Mouse (Mus musculus): ENCODE results near the gene Nifk.

Gene Nifk

GRCm38 (mm10) chr1:118321661-118322201 lies at the start of gene Nifk:
Nifk (plus strand) TSS chr1:118321839.
- peak; percentile 95 for DNase-seq

GRCm38 (mm10) chr1:118275139-118275538 lies 46.5 kb upstream of the Nifk start:
- DNase-seq, result peak; percentile 27

DNA sequence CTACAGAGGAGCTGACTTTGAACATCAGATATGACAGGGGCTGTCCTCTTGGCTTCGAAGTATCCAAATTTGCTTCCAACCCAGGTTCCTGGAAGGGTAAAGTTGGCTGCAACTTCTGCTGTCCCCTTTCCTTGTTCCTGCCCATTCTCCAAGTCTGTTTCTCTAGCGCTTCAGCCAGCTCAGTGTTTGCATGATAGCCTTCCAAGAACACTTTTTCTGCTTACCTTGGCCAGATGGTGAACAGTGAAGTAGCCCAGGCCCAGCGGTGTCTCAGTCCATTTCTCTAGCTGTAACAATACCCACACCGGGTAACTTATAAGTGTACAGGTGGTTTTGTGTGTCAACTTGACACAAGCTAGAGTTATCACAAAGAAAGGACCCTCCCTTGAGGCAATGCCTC lies 29.3 kb upstream of the Nifk start:
- DNase-seq, result no peak

DNA sequence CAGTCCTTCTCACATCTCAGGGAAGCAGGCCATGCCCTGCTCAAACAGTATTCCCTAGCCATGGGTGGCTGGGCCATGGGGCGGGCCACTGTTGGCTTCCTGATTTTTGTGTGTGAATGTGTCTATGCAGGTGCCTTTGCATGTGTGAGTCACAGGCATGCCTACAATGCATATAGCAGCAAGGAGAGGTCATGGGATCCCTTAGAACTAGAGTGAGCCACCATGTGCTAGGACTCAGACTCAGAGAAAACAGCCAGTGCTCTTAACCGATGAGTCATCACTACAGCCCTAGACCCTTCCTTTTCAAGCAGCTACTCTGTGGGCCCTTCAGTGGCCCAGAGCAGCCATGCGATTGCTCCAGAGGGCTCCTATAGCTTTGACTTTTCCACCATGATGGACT lies 27.4 kb upstream of the Nifk start:
- DNase-seq, result no peak

DNA sequence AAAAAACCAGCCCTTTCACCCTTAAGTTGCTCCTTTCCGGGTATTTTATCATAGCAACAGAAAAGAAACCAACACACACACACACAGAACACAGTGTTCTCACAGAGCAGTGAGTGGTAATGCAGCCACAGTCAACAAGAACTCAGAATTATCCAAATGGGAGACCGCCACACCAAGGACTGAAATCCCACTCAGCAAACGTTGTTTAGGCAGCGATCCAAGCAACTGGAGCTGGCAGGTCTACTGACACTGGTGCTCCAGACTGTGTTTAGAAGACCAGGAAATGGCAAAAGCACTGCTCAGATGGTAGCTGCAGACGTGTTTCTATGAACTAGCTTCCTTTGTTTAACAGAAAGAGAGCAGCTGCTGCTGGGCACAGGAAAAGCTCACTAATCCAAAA lies 26.8 kb upstream of the Nifk start:
- no peak for DNase-seq

DNA sequence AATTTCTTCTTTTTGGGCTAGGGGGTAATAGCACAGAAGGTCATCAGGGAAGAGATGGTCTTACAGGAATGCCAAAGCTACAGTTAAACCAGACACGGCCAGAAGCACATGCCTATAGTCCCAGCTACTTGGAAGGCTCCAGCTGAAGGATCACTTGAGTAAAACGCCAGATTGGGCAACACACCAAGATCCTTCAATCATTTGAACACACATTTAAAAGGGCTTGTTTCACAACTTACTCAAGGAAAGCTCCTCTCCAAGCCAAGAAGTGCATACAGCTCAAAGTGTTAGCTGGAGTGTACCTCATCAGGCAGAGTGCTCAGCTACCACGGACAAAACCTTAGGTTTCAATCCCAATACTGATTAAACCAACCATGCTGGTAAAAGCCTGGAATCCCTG lies 25.0 kb upstream of the Nifk start:
- DNase-seq, result no peak

- DNase-seq, result no peak
Observed at GRCm38 (mm10) chr1:118297719-118298118, 23.9 kb upstream of the Nifk start.

DNA sequence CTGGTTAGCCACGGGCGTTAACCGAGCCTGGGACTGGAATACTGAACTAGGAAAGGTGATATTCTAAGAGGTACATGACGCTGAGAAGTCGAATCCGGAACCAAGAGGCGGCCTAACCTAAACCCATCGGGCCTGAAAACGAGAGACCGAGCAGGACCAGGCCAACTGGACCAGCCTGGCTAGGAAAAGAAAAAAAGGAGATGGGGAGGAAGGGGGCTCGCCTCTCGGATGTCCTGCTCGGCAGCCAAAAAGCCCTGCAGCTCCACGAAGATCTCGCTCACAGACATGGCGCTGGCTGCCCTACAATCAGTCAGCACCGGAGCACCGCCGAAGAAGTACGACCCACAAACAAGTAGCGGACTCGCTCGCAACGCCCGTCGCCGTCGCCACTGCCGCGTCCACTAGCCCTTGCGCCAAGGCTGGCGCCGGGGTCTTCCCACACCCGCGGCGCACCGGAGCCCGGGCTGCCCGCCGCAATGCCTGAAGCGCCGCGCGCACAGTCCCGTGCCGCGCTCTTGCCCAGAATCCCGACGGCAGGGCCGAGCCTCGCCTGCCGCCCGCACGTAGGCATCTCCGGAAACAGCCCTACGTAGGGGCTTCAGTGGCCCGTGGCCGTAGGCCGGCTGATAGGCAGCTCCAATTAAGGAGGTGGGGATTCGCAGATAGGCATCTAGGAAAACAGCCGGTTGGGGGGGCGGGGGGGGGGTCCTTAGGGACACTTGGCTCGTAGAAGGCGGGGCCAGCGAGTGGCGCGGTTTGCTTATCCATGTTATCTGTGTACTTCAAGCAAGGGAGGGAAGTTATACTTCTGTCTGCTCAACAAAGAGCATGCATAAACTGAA lies 10.6 kb upstream of the Nifk start:
- peak; percentile 90 for DNase-seq

GRCm38 (mm10) chr1:118311622-118312326 lies 9.9 kb upstream of the Nifk start, which contains the start of gene Tsn:
Tsn (minus strand) TSS chr1:118311739.
- DNase-seq, result no peak

DNA sequence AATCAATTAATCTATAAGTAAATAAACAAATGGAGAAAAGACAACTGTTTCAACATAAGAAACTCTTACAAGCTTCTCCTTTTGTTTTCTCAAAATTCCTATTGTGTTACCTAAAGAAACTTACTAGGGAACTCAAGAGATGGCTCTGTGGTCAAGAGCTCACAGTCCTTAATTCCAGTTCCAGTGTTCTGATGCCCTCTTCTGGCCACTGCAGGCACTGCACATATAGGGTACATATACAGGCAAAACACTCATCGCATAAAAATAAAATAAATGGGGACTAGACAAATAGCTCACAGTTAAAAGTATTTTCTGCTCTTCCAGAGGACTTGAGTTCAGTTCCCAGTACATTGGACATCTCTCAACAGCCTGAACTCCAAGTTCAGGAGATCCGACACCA lies 943 bp upstream of the Nifk start:
- peak; percentile 51 for DNase-seq

DNA sequence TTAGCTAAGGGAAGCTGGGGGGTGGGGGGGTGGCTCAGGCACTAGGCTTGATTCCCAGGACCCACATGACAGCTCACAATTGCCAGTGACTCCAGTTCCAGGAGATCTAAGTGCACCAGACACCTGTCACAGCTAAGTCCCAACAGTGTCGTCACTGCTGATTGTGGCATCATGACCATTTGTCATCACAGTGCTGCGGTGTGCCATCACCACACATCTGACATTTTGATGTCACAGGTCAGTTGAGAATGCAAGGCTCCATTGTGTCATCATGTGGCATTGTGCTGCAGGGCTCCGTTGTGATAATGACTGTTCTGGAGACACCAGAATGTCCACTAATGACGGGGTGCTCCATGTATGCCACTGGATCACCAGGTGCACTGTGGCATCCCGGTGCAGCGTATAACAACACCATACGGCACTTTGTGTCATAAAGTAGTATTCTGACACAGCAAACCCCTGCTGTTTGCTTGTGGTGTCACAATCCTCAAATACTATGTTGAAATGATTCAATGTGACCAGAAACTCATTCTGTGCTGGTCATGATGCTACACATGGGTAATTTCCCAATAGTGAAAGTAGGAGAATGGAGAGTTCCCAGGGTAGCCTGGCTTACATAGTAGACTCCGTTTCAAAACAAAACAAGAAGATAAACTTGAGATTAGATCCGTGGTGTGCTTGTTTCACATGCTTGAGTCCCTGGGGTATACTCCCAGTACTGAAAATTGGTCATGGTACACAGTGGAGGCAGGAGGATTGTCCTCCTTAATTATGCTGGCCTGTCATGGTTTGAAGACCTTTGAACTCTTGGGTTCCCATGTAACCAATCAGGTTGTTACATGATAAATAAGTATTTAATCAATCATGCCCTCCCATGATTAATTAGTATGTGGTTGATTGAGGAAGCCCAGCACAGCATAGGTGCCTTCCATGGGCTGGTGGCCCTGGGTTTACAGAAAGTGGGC lies 13.4 kb downstream of the Nifk start:
- DNase-seq, result no peak

- peak; percentile 15 for DNase-seq
Observed at GRCm38 (mm10) chr1:118335847-118336246, 14.2 kb downstream of the Nifk start.

- DNase-seq, result no peak
Observed at GRCm38 (mm10) chr1:118337921-118338320, 16.3 kb downstream of the Nifk start.

- peak; percentile 38 for DNase-seq
Observed at GRCm38 (mm10) chr1:118343649-118344435, 22.2 kb downstream of the Nifk start.

DNA sequence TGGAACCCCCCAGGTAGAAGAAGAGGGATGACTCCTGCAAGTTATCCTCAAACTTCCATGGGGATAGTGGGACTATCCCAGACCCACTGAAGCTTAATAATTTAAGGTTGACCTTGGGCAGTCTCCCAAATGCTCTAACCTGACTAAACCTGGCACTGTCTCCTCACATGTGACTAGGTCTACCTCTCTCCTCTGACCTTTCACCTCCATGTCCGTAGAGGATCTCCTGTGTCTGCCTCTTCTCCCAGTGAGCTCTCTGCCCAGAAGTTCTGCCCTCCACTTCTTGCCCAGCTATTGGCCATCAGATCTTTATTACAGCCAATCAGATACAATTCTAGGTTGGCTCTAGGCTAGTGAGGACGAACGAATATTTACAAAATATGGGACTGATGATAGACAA lies 28.3 kb downstream of the Nifk start:
- no peak for DNase-seq

DNA sequence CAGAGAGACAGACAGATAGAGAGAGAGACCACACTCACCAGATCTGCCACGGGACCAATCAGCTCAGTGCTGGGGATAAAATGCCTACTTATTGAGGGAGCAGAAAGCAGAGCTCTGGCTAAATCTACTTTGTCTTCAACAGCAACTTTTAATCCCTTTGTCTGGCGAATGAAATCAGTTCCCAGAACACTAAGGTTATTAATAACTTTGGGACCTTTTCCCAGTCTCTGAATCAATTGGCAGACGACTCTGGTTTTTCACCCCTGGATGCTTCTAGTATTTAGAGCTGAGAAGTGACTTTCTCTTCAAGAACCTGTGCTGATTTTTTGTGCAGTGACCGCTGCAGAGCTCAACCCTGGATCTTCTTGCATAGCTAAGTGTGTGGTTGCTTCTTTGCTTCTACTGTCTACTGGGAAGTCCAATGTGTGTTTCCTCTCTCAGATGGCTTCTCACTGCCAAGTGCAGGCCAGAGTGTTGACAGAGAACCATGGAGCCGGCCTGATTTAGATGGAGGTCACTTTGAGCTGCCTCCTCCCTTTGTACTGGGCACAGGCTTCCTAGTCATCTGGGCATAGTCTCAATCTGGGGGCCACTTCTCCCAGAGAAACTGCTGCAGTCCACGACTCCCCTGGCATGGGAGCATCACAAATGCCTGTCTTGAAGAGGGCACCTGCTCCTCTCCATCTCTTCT lies 37.6 kb downstream of the Nifk start:
- DNase-seq, result no peak

DNA sequence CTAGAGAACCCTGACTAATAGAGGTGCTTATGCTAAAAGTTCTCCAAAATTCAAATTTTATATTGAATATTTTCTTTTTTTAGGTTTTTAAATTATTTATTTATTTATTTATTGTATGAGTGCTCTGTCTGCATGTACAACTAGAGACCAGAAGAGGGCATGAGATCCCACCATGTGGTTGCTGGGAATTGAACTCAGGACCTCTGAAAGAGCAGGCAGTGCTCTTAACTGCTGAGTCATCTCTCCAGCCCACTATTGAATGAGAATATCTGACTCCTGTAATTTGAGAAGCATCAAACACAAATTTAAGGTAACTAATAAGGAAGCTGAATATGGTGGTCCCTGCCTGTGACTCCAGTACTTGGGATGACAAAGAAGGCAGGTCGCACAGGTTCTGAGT lies 46.3 kb downstream of the Nifk start:
- DNase-seq, result peak; percentile 25

- DNase-seq, result no peak
Observed at GRCm38 (mm10) chr1:118368721-118369461, 47.3 kb downstream of the Nifk start.

DNA sequence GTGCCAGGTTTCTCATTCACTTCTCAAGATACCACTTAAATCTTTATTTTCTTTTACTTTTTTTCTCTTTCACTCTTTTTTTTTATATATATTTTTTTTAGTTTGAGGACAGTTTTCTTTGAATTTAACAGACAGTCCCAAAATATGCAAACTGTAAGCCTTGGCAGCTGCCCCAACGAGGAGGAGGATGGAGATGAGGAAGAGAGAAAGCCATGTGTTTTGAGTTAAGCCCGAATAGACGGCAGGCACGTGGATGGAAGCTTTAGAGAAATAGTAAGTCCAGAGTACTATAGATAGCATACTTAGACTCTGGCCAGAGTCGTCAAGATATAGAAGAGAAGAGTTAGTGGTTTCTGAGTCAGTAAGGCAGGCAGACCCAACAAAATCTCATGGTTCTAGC lies 56.1 kb downstream of the Nifk start:
- no peak for DNase-seq

DNA sequence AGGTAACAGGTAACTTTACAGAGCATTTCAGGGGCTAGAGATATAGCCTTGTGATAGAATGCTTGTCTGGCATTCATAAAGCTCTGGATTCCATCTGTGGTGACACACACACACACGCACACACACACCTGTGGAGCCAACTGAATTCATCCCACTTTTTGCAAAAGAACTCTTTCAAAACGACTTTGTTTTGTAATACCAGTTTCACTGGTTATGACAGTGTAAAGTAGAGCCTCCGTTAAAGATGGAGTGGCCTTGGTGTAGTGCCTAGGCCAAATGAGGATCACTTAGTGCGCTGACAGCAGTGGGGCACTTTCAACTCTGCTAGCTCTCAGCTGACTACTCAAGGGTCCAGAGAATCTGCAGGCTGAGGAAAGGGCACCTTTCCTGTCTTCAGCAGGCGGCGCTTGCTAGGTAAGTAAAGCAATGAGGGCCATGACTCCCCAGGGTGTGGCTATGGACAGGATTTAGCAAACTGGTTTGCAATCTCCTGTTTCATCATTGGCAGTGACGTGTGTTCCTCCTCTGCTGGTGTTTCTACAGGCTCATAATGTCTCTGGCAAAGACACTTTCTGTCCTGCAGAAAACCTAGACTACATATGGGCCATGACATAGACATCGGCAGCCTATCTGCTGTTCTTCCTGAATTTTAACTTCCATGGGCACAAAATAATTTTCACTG lies 58.6 kb downstream of the Nifk start:
- no peak for DNase-seq

Measured in kidney, adult 9 months (tissue).